Mouse (Mus musculus) ES-Bruce4 (cell line): Measurements from ENCODE around the gene Faim2.

Experiments used
- CTCF ChIP-seq: IDR thresholded peaks from one replicate; pipeline ENCODE4 v1.8.1; 2011; ENCODE audit warnings: low read depth, low read length
- EP300 ChIP-seq: IDR thresholded peaks from 2 replicates; pipeline ENCODE4 v1.6.1; 2011; ENCODE audit warnings: low read depth, low read length; ENCODE audit not compliant: insufficient read depth
- POLR2A ChIP-seq: IDR thresholded peaks from one replicate; pipeline ENCODE4 v1.8.1; 2011; ENCODE audit warnings: low read length; ENCODE audit not compliant: insufficient read depth

GRCm38 (mm10) chr15:99454585-99455279 lies 73.2 kb downstream of the Faim2 start:
- TF ChIP-seq CTCF (no peak), POLR2A (no peak), EP300 (no peak)
